Comparison of ENCODE assay signal across 9 mouse cellular contexts in genomic region chr19:57198029-57198428, GRCm38 (mm10).
DNase-seq lines count a peak whose midpoint lies in the region; ATAC-seq and TF ChIP-seq lines count a peak whose summit lies in the region.
"Had no signal": no experiment of that assay in that cellular context is flagged by ENCODE, and none has a peak within 500 bp of the region (broad histone marks: within the 10 kb centered on the region; RNA-seq: fewer than 3 reads in every experiment).

No protein-coding gene starts in this region.

- H3K4me3 ChIP-seq in heart, embryonic 11.5 days (ENCODE audit: low read depth, low read length), result no peak overlapping the region
- H3K4me3 ChIP-seq in liver, postnatal 0 days (ENCODE audit: low read depth, low read length), result no peak overlapping the region

- no peaks in the 10 kb centered on the region for H3K9me3 ChIP-seq in heart, embryonic 11.5 days (replicated peaks; ENCODE audit: control insufficient read depth, low read length)
- no peaks in the 10 kb centered on the region for H3K9me3 ChIP-seq in liver, postnatal 0 days (ENCODE audit: low read length)
- H3K9me3 ChIP-seq: embryonic facial prominence, embryonic 12.5 days had no signal

- H3K27me3 ChIP-seq in heart, embryonic 11.5 days (ENCODE audit: control insufficient read depth, insufficient read depth, low read length), result no peaks in the 10 kb centered on the region; the same call in 1 of the 2 replicates
- H3K27me3 ChIP-seq in liver, postnatal 0 days (ENCODE audit: insufficient read depth, low read length), result peaks cover 11% of the 10 kb centered on the region; the same call in 1 of the 2 replicates

- H3K9ac ChIP-seq in heart, embryonic 11.5 days (ENCODE audit: low read depth, low read length), result 0 out of 2 replicates have a peak overlapping the region, but pooled peaks have one; percentile 0
- H3K9ac ChIP-seq in liver, postnatal 0 days (replicated peaks), result no peak overlapping the region

- no peak for TF ChIP-seq CTCF in liver, postnatal 0 days (IDR thresholded peaks at IDR 0.05; ENCODE audit: low read depth)

- ATAC-seq in heart, embryonic 11.5 days (replicated peaks; ENCODE audit: insufficient number of reproducible peaks, low FRiP score, low TSS enrichment), result no peak
- ATAC-seq in liver, postnatal 0 days, result no peak

- H3K4me2 ChIP-seq in heart, embryonic 11.5 days, result peak overlapping the region; percentile 73
- peak overlapping the region; percentile 72 for H3K4me2 ChIP-seq in liver, postnatal 0 days (ENCODE audit: low read depth, low read length)

- no peak for TF ChIP-seq EP300 in liver, postnatal 0 days (IDR thresholded peaks at IDR 0.05; ENCODE audit: low read depth)

- no peaks in the 10 kb centered on the region for H3K36me3 ChIP-seq in heart, embryonic 11.5 days (ENCODE audit: control insufficient read depth, insufficient read depth, low read length)
- no peaks in the 10 kb centered on the region for H3K36me3 ChIP-seq in liver, postnatal 0 days (replicated peaks; ENCODE audit: insufficient read depth, low read length)
- H3K36me3 ChIP-seq: embryonic facial prominence, embryonic 12.5 days had no signal

- DNase-seq in heart, postnatal 36 days, result no peak
- peak; percentile 38 to 47 for DNase-seq in right cerebral cortex, adult 2 months (ENCODE audit: low spot score in 2 of 2)
- DNase-seq in right cerebral cortex, postnatal 36 days (ENCODE audit: low spot score in 2 of 2), result no peak
- no peak for DNase-seq in liver, postnatal 0 days
- DNase-seq in embryo, embryonic 9.5 days (ENCODE audit: extremely low spot score), result no peak
- DNase-seq in urinary bladder, postnatal 25 days (ENCODE audit: low spot score), result no peak
- no peak for DNase-seq in thymus, postnatal 4 days

- H3K27ac ChIP-seq in heart, embryonic 11.5 days (ENCODE audit: low read depth, low read length), result peak overlapping the region; percentile 82
- peak overlapping the region; percentile 80 for H3K27ac ChIP-seq in liver, postnatal 0 days (ENCODE audit: low read depth)
- H3K27ac ChIP-seq: embryonic facial prominence, embryonic 12.5 days had no signal

- 39% methylated on average over 5 of the region's 5 CpGs for WGBS in heart, embryonic 11.5 days (ENCODE audit: insufficient replicate concordance)
- 40% methylated on average over 5 of the region's 5 CpGs for WGBS in liver, postnatal 0 days (ENCODE audit: insufficient replicate concordance)

- intact Hi-C loops in heart, postnatal 36 days (cut with DNase I), result no loop called here

- peaks cover 70% of the 10 kb centered on the region for H3K4me1 ChIP-seq in heart, embryonic 11.5 days (ENCODE audit: control insufficient read depth, insufficient read depth, low read length)
- peaks cover 35% of the 10 kb centered on the region for H3K4me1 ChIP-seq in liver, postnatal 0 days (ENCODE audit: insufficient read depth)

Comparison
In these comparisons a context has a peak if more than half of its experiments do, and no peak if none do; other contexts are left out.
1. DNase-seq: peak in right cerebral cortex, adult 2 months (2 of 2); none in heart, postnatal 36 days (0 of 2), right cerebral cortex, postnatal 36 days (0 of 2), liver, postnatal 0 days (single experiment), embryo, embryonic 9.5 days (single experiment), urinary bladder, postnatal 25 days (single experiment) and thymus, postnatal 4 days (single experiment).